Comparison of ENCODE assay signal across 43 mouse cellular contexts in the genomic region with DNA sequence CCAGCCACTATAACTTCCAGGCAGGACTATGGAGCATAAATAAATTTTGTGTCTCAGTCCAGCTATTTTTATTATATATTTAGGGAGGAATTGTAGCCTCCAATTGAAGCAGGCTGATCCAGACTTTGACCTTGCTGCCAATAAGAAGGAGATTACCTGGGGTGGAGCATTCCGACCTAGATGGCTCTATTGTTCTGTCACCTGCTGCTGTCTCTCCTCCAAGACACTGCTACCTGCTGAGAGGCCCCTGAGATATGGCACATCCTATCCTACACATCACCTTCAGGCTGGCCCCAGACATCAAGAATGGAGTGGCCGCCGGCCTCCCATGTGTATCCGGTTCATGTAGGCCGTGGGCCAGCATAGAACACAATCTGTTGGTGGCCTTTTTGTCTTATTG. TPM values are rescaled to one million over a fixed set of nuclear protein-coding genes. Genes with fewer than 3 reads are reported as not detected.
"Had no signal": no experiment of that assay in that cellular context is flagged by ENCODE, and none has a peak within 500 bp of the region (broad histone marks: within the 10 kb centered on the region; RNA-seq: fewer than 3 reads in every experiment).

No protein-coding gene starts in this region.

- H3K36me3 ChIP-seq: heart, embryonic 13.5 days; heart, embryonic 15.5 days; hindbrain, embryonic 13.5 days; hindbrain, embryonic 15.5 days; kidney, embryonic 15.5 days; limb, embryonic 10.5 days; limb, embryonic 12.5 days; liver, embryonic 13.5 days; liver, embryonic 15.5 days had no signal

- H3K4me1 ChIP-seq: heart, embryonic 13.5 days; heart, embryonic 15.5 days; hindbrain, embryonic 13.5 days; hindbrain, embryonic 15.5 days; kidney, embryonic 15.5 days; limb, embryonic 10.5 days; limb, embryonic 12.5 days; liver, embryonic 13.5 days; liver, embryonic 15.5 days had no signal

- H3K9ac ChIP-seq: heart, embryonic 13.5 days; heart, embryonic 15.5 days; hindbrain, embryonic 13.5 days; hindbrain, embryonic 15.5 days; kidney, embryonic 15.5 days; limb, embryonic 12.5 days; liver, embryonic 13.5 days; liver, embryonic 15.5 days had no signal

- H3K27me3 ChIP-seq: heart, embryonic 13.5 days; heart, embryonic 15.5 days; hindbrain, embryonic 13.5 days; hindbrain, embryonic 15.5 days; kidney, embryonic 15.5 days; limb, embryonic 12.5 days; liver, embryonic 13.5 days; liver, embryonic 15.5 days had no signal

- H3K27ac ChIP-seq: heart, embryonic 13.5 days; heart, embryonic 15.5 days; hindbrain, embryonic 13.5 days; hindbrain, embryonic 15.5 days; hindbrain, postnatal 0 days; kidney, embryonic 15.5 days; kidney, postnatal 0 days; limb, embryonic 10.5 days; limb, embryonic 12.5 days; liver, embryonic 13.5 days; liver, embryonic 15.5 days had no signal

- H3K9me3 ChIP-seq: heart, embryonic 15.5 days; hindbrain, embryonic 13.5 days; hindbrain, embryonic 15.5 days; kidney, embryonic 15.5 days; limb, embryonic 10.5 days; liver, embryonic 13.5 days; liver, embryonic 15.5 days had no signal

- DNase-seq: gastrocnemius, postnatal 14 days; gastrocnemius, postnatal 36 days; heart, adult 18-20 months; heart, postnatal 14 days; heart, postnatal 36 days; kidney, adult 11 months; kidney, adult 2 months; kidney, adult 9 months; kidney, postnatal 14 days; kidney, postnatal 36 days; layer of hippocampus, adult 9-11 months; layer of hippocampus, postnatal 36 days; liver; liver, embryonic 13.5 days had no signal

- H3K4me3 ChIP-seq: heart, embryonic 13.5 days; heart, embryonic 15.5 days; hindbrain, embryonic 13.5 days; hindbrain, embryonic 15.5 days; kidney, embryonic 15.5 days; limb, embryonic 10.5 days; limb, embryonic 12.5 days; liver, embryonic 13.5 days; liver, embryonic 15.5 days had no signal

RNA-seq across cellular contexts. Expression of a gene that starts 16.3 kb away (rescaled TPM):
- total RNA-seq: gastrocnemius, adult 8-10 months; gastrocnemius, postnatal 14 days; gastrocnemius, postnatal 36 days; heart, adult 18-20 months; heart, adult 8-10 months; heart, postnatal 14 days; heart, postnatal 36 days; hematopoietic stem cell, adult 5-6 weeks; hindbrain, postnatal 0 days; layer of hippocampus, adult 18-20 months; layer of hippocampus, adult 8-10 months; layer of hippocampus, postnatal 14 days; layer of hippocampus, postnatal 36 days; left cerebral cortex, adult 18-20 months; left cerebral cortex, adult 8-10 months; left cerebral cortex, postnatal 10 days; left cerebral cortex, postnatal 25 days had no signal
- polyA plus RNA-seq: gonadal fat pad, adult 2 months; heart, embryonic 11.5 days; heart, embryonic 13.5 days; heart, embryonic 15.5 days; heart, postnatal 0 days; hindbrain, embryonic 11.5 days; hindbrain, embryonic 13.5 days; hindbrain, embryonic 15.5 days; hindbrain, postnatal 0 days; intestine, embryonic 14.5 days; intestine, embryonic 16.5 days; kidney, adult 2 months; kidney, embryonic 15.5 days; kidney, postnatal 0 days; large intestine, adult 2 months; limb, embryonic 10.5 days; limb, embryonic 12.5 days; limb, embryonic 14.5 days; liver, embryonic 11.5 days; liver, embryonic 13.5 days; liver, embryonic 15.5 days had no signal

RNA-seq across cellular contexts. Expression of a gene that starts 42.9 kb away (rescaled TPM):
- total RNA-seq: gastrocnemius, adult 8-10 months; gastrocnemius, postnatal 14 days; gastrocnemius, postnatal 36 days; heart, adult 18-20 months; heart, adult 8-10 months; heart, postnatal 14 days; heart, postnatal 36 days; hematopoietic stem cell, adult 5-6 weeks; hindbrain, postnatal 0 days; layer of hippocampus, adult 18-20 months; layer of hippocampus, adult 8-10 months; layer of hippocampus, postnatal 14 days; layer of hippocampus, postnatal 36 days; left cerebral cortex, adult 18-20 months; left cerebral cortex, adult 8-10 months; left cerebral cortex, postnatal 10 days; left cerebral cortex, postnatal 25 days had no signal
- polyA plus RNA-seq: gonadal fat pad, adult 2 months; heart, embryonic 11.5 days; heart, embryonic 13.5 days; heart, embryonic 15.5 days; heart, postnatal 0 days; hindbrain, embryonic 11.5 days; hindbrain, embryonic 13.5 days; hindbrain, embryonic 15.5 days; hindbrain, postnatal 0 days; intestine, embryonic 14.5 days; intestine, embryonic 16.5 days; kidney, adult 2 months; kidney, embryonic 15.5 days; kidney, postnatal 0 days; large intestine, adult 2 months; limb, embryonic 10.5 days; limb, embryonic 12.5 days; limb, embryonic 14.5 days; liver, embryonic 11.5 days; liver, embryonic 13.5 days; liver, embryonic 15.5 days had no signal
